Mouse (Mus musculus): ENCODE measurements around the gene Cryge.
"Not testable (repeated sequence)": the region's sequence is repeated elsewhere in the genome, so short reads cannot be mapped to it uniquely, and the experiment has no call there.

The Cryge gene

GRCm38 (mm10) chr1:65050952-65051351, at the start of gene Cryge:
TSS of gene Cryge (minus strand) at chr1:65051149.
- not testable (repeated sequence) for DNase-seq (ENCODE audit: low read depth, low spot score)

DNA sequence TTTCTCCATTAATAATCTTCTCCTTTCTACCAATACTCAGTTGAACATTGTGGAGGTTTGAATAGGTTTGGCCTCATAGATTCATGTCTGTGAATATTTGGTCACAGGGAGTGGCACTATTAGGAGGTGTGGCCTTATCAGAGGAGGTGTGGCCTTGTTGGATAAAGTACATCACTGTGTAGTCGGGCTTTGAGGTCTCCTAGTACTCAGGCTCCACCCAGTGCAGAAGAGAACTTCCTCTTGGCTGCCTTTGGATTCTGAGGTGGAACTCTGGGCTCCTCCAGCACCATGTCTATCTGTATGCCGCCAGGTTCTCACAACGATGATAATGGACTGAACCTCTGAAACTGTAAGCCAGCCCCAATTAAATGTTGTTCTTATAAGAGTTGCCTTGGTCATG, 46.0 kb upstream of the Cryge start:
- DNase-seq (ENCODE audit: low read depth, low spot score): no peak

DNA sequence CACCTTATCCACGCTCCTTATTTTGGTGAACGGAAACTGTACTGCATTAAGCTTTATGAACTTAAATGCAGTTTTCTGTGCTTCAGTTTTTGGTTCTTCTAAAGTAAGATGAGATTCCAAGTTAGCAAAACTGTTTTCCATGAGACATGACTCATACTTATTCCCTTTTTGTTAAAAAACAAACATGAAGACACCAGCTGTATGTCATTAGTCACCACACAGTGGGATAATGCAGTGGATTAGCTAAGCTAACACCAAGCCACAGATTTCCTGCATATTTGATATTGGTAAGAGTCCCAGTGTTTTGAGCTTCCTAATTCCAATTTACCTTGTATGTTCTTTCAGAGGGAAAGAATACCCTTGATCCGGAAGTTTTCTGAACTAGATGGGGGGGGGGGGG, 40.6 kb upstream of the Cryge start:
- no peak for DNase-seq (ENCODE audit: low read depth, low spot score)

DNA sequence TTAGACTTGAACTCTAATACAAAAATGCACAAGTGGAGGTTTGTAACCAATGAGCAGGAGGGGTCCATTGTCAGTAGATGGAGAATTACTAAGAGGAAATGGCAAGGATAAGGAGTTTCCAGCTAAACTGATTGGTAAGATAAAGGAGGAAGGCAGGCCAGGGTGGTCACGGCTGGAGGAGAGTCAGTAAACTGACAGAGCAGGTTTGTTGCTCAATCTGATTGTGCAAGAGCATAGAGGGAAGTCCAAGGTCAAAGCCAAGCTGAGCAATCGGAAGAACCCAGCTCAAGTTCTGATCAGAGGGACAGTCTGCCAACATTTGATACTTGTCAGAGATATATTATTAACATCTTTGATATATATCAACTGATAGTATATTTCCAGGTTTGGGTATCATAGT, 39.4 kb upstream of the Cryge start:
- no peak for DNase-seq (ENCODE audit: low read depth, low spot score)

DNA sequence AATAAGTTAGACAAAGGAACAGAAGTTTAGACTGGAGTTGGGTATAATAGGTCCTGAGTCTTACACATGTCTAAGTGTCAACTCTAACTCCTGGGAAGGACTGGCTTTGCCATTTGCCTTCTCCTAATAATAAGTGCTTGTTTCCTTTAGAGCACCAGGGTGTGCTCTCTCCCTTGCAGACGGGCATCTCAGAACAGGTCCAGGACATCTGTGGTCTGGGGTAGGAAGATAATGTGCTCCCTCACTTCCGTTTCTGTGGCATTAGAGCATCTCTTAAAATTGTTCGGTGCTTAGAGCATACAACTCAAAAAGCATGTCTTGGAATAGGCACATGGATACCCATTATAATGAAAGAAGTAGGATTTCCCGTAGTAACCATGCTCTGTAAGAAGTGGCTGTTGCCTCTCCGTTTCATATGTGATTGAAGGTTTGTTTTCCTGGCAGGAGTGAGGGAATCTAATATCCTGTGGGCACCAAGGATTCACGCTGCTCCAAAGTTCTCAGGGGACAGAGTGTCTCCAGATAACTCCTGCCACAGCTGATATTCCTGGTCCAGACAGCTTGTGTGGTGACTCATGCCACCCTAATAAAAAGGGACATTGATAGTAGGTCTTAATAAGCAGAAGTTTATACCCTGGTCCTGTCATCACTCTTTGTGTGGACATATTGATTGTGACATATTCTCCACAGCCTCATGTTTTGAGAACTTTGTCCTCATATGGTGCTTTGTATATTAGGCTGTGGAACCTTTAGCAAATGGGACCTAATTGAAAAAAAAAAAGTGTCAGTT, 37.8 kb upstream of the Cryge start:
- DNase-seq (ENCODE audit: low read depth, low spot score): no peak

DNA sequence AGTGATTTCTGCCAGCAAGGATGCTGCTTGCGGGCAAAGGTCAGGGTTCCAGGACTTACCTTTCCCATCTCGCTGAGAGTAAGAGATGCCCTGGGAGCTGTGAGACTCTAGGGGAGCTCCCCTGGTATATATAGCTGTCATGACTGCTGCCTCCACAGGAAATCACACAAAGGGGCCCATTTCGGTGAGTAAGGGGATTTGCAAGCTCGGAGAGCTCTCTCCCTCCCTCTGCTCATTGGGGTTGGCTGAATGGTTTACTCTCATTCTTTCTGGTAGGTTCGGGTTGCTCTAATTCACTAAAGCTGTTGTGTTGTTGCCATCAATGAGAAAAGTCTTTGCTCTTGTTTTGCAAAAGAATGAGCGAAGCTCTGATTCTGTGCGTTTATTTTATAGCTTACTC, 31.2 kb upstream of the Cryge start, which contains the start of gene Crygb:
TSS of gene Crygb (minus strand) at position 101 of the 400 bp plus-strand sequence.
- no peak for DNase-seq (ENCODE audit: low read depth, low spot score)

DNA sequence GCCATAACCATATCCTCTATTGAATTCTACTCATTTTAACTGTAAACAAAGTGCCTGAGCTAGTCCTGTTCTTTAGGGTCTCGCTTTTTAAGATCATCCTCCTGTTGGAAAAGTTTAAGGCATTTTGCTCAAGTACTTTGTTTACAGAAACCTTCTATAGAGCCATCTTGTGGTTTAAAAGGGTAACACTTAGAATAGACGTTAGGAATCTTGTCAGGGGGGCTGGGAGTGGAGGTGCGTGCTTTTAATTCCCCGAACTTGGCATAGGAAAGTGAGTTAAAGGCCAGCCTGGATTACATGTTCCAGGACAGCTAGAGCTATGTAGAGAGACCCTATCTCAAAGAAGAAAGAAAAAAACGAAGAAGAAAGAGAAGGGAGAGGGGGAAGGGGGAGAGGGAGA, 24.7 kb upstream of the Cryge start:
- no peak for DNase-seq (ENCODE audit: low read depth, low spot score)

DNA sequence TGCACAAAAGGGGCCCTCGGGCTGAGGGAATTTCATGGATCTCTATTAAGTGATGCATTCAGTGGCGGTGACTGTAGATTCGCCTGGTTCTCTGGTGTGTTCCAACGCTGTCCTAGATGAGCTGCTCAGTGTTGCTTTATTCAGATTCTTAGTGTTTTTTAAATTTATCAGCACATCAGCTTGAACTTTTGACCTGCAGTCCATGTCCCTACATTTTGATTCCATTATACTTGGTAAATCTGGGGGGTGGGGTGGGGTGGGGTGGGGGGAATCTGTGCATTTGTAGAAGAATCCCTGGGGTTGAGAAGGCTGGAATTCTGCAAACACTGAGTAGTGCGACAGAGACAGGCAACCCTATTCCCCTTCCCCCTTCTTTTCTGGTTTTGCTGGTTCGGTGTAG, 22.6 kb upstream of the Cryge start, which contains the start of gene Crygc:
TSS of gene Crygc (minus strand) at position 101 of the 400 bp plus-strand sequence.
- DNase-seq (ENCODE audit: low read depth, low spot score): no peak

GRCm38 (mm10) chr1:65067842-65068241, 16.9 kb upstream of the Cryge start:
- DNase-seq (ENCODE audit: low read depth, low spot score): no peak

- no peak for DNase-seq (ENCODE audit: low read depth, low spot score)
These were observed 13.3 kb upstream of the Cryge start for GRCm38 (mm10) chr1:65064201-65064600.

DNA sequence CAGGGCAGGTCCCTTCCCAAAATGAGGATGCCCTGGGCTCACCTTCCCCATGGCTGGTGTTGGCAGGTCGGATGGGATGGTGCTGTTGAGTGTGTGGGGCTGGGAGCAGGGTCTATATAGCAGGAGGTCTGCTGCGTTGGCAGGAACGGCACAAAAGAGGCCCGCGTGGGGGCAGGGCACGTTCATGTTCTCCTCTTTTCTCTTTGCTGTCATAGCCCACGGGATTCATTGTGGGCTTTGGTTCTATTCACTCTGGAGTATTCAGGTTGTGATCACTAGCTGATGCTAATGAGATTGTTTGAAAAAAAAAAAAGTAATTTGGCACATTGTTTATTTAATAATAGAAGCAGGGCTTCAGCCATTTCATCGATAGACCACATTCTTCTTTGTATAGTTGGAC, 12.4 kb upstream of the Cryge start, which contains the start of gene Crygd:
TSS of gene Crygd (minus strand) at position 101 of the 400 bp plus-strand sequence.
- no peak for DNase-seq (ENCODE audit: low read depth, low spot score)

DNA sequence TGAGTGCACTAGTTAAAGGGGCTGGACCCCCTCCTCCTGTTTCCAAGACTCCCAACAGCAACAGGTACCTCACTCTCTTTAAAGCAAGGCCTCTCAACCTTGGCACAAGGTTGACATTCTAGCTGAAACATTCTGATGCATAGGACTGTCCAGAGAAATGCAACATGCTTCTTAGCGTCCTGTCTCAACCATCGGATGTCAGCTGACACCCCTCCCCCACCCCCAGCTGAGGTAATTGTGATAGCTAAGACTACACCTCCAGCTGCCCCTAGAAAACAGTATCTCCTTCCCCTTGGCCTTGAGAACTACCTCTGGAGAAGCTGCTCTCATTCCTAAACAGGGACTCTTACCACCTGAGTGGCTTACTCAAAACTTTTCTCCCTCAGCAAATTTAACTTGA, 1.2 kb upstream of the Cryge start:
- DNase-seq (ENCODE audit: low read depth, low spot score): no peak

- DNase-seq (ENCODE audit: low read depth, low spot score): no peak
These were observed 747 bp upstream of the Cryge start for GRCm38 (mm10) chr1:65051696-65052095.

DNA sequence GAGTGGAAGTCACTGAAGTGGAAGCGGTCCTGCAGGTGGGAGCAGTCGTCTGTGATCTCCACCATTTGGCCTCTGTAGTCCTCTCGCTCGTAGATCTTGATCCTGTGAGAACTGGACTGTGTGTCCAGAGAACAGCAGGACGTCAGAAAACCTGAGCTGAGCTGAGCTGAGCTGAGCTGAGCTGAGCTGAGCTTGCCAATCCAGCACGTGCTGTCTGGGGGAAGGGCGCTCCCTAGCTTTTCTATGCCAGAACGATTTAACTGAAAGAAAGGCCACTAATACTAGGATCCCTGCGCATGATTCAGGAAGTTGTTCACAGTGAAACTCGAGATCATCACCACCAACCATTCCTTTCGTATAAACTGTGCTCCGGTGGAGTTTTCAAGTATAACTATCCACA, 2.2 kb downstream of the Cryge start:
- DNase-seq (ENCODE audit: low read depth, low spot score): no peak

DNA sequence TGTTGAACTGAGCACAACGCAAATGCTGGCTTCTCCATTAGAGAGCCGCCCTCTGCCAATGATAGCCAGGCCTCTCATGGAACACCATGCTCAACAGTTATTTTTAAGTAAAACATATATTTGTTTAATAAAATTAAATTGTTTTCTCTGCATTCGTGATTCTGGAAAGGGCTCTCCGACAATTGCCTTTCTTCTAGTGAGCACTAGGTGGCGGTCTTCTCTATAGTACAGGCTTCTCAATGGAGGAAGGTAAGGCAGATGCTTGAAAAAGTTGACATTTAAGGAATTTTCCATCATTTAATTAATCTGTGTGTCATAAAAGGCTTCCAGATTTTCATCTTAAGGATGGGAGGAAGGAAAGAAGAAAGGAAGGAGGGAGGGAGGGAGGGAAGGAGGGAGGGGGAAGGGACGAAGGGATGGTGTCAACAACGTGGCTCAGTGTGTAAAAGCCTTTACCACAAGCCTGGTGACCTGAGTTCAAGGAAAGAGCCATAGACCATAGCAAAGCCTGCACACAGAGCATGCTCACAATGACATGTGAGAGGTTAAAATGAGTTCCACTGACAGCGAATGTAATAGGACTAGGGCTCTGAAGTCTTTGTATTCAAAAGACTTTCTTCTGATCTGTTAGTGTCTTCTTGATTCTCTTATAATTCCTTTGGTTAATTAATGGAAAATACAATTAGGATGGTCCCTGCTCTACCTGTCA, 4.4 kb downstream of the Cryge start:
- DNase-seq (ENCODE audit: low read depth, low spot score): no peak

GRCm38 (mm10) chr1:65043433-65043832, 7.5 kb downstream of the Cryge start:
- no peak for DNase-seq (ENCODE audit: low read depth, low spot score)

- DNase-seq (ENCODE audit: low read depth, low spot score): no peak
These were observed 9.1 kb downstream of the Cryge start for GRCm38 (mm10) chr1:65041837-65042236.

DNA sequence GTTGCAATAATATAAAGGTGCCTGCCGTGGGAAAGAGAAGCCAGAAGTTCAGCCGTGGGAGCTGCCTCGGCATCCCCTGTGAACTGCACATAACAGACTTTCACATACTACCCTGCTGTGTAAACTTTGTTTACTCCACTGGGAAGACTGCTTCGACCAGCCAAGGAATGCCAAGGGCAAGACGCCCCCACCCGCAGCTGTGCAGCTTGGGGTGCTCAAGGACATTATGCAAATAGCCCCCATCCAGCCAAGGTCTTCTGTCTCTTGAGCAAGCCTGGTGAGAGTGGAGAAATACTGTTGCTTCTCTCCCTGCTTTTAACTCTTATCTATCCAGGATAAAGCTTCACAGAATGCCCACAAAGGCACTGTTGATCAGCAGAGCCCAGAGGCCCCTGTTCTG, 10.1 kb downstream of the Cryge start:
- no peak for DNase-seq (ENCODE audit: low read depth, low spot score)

DNA sequence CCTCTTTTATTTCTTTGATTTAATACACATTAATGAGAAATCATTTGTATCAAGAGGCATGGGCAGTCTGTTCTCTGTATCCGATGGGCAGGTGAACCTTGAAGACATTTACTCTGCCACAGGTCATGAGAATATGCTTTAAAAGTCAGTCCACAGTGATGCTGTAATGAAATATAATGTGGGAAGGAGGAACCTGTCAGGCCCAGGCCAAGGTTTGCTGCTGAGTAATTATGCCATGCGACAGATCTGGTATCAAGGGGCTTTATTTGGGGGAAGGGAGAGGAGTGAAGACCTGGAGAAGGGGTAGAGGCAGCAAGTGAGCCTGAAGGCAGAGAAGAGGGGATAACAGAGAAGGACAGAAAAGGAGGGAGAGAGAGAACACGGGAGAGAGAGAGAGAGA, 11.3 kb downstream of the Cryge start:
- no peak for DNase-seq (ENCODE audit: low read depth, low spot score)

- DNase-seq (ENCODE audit: low read depth, low spot score): no peak
These were observed 13.4 kb downstream of the Cryge start for GRCm38 (mm10) chr1:65037542-65037941.

DNA sequence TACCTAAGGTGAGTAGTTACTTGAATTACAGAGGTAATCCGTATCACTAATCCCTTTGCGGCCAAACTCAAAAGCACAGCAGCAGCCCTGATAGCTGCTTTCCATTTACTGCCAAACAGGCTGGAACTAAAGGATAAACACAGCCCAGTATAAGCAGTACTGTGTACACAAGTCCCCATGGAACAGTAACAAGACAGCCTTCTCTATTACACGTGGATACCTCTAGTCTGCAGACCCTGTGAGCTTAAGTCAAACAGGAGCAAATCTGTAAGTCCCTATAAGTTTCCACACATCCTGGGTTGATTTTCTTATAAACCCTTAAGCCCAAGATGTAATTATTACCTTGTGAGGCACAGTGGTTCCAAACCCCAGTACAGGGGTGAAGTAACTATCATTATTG, 15.4 kb downstream of the Cryge start:
- no peak for DNase-seq (ENCODE audit: low read depth, low spot score)

GRCm38 (mm10) chr1:65032641-65033040, 18.3 kb downstream of the Cryge start, which contains the start of gene Akr1cl:
TSS of gene Akr1cl (minus strand) at chr1:65032759.
- no peak for DNase-seq (ENCODE audit: low read depth, low spot score)

DNA sequence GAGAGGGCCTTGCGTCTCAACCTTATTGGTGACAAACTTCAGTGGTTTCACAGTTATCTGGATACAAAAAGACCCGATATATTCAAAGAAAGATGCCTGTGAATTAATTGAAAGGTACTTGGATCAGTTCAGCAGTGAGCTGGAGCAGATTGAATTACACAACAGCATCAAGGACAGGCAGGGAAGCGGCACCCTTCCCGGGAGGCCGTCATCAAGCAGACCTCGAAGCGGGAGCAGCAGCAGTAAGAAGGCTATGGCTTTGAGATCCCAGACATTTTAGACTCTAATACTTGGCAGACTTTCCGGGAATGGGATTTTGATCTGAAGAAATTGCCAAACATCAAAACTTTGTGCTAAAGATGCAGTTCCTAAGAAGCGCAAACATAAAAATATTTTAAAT, 22.7 kb downstream of the Cryge start:
- DNase-seq (ENCODE audit: low read depth, low spot score): no peak
